Mouse (Mus musculus): ENCODE measurements around the gene Fam120a.

DNA sequence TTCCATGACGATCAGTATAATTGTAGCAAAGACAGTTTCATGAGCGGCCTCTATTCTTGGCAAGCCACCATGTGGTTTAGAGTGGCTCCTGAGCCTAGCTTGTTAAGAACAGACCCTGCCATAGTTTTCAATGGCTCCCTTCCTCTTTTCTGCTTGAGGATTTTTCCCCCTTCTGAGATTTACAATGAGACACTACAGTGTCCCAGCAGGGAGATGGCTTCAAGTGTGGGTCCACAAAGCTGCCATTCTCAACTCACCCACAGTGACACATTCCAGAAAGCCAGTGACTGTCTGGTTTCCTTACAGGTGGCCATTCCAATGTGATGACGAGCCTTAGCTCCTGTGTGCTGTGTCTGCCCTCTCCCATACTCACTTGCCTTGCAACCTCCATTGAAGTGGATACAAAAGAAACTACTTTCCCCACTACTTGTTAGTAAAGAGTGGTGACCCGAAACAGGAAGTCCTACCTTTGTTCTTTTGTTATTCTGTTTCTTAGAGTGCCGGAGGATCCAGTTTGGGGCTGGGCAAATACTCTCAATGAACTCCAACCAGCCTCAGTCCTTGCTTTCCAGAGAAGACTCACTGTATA lies 45.5 kb upstream of the Fam120a start:
- TF ChIP-seq CTCF (IDR thresholded peaks at IDR 0.05; ENCODE audit: borderline replicate concordance, control insufficient read depth, extremely low read depth, insufficient read depth, low read length, poor library complexity) (no peak), POLR2A (IDR thresholded peaks at IDR 0.05; ENCODE audit: control insufficient read depth, extremely low read depth, insufficient read depth, low read length, poor library complexity) (no peak)
